Mouse (Mus musculus): Measurements from ENCODE around the gene Npb.

DNA sequence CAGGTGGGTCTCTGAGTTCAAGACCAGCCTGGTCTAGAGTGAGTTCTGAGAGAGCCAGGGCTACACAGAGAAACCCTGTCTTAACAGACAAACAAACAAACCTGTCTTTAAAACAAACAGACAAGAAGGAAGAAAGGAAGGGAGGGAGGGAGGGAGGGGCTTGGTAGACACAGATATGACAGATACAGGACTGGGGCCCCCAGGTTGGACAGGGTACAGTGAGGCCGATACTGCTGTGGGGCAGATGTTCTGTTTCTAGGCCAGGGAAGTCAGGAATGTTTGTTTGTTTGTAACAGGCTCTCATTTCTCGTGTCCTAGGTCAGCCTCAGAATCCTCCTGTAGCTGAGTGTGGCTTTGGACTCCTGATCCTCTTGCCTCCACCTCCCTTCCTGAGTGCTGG is 4.7 kb upstream of the Npb start:
- TF ChIP-seq CTCF (IDR thresholded peaks at IDR 0.05; ENCODE audit: insufficient read depth, low read length): no peak
- no peak for TF ChIP-seq POLR2A (IDR thresholded peaks at IDR 0.05; ENCODE audit: borderline replicate concordance, extremely low read depth, low read depth, low read length)

Measured in lung, adult 2 months (tissue).